Mouse (Mus musculus): ENCODE results near the gene Hyal2. TPM values are rescaled to one million over a fixed set of nuclear protein-coding genes. Genes with fewer than 3 reads are reported as not detected.

The Hyal2 gene
- polyA plus RNA-seq, 1 experiment from 2014 or later: 31.0 TPM

GRCm38 (mm10) chr9:107609433-107609830, 41.7 kb downstream of the Hyal2 start:
- DNase-seq (ENCODE audit: low spot score): no peak

DNA sequence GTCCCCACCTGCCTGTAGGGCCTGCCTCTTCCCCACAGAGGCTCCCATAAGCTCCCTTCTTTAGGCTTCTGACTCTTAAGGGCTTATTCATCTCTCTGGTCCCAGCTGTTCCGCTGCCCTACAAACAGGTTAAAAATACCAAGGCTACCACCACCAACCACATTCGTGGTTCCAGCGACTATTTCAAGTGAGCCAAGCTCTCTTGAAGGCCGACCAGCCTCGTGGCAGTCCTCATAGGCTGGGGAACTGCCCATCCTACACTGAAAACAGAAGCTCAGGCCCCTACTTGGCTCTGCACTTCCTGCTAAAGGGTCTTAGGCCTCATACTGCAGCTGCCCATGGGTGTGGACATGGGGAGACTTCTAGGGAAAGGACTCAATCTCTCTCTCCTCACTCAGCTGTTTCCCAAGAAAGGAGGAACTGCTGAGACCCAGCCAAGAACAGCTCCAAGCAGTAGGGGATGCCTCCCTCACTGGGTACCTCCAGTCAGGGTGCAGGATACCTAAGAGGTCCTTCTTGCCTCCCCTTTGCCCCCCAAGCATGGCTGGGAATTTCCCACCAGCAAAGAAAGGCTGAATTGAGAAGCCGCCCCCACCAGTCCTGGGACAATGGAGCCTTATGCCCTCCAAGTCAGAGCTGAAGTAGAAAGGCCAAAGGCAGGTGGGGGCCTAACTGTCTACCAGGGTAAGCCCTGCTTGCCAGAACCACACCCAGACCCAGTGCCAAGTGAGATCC, 43.9 kb downstream of the Hyal2 start:
- DNase-seq (ENCODE audit: low spot score): no peak

GRCm38 (mm10) chr9:107612191-107612944, 44.6 kb downstream of the Hyal2 start:
- peak; percentile 94 for DNase-seq (ENCODE audit: low spot score)

- no peak for DNase-seq (ENCODE audit: low spot score)
Measured at GRCm38 (mm10) chr9:107612945-107613569, 45.3 kb downstream of the Hyal2 start.

DNA sequence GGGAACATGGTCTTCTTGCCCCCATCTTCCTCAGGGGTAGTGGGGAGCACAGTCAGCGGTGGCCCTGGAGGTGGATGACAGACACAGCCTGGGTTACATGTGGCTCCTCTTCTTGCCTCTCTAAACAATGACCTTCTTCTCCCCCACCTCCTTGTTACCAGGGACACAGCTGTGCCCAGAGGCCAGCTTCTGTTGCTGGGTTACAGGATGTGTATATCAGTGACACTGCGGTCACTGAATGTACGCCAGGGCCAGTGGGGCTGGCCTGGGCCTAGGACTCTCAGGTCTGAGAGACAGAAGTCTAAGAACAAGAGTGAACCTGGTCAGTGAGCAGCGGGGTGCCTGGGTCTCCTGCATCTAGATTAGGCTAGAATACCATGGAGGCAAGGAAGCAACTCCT, 47.3 kb downstream of the Hyal2 start:
- DNase-seq (ENCODE audit: low spot score): no peak

DNA sequence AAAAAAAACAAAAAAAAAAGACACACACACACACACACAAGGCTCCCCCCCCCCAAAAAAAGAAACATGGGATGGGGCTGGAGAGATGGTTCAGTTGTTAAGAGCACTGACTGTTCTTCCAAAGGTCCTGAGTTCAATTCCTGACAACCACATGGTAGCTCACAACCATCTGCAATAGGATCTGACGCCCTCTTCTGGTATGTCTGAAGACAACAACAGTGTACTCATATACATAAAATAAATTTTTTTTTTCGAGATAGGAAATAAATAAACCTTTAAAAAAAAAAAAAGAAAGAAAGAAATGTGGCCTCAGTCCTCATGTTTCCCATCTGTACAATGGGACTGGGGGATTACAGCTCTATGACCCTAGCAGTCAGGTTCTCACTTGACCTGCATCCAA, 49.7 kb downstream of the Hyal2 start:
- DNase-seq (ENCODE audit: low spot score): no peak

GRCm38 (mm10) chr9:107618098-107618497, 50.4 kb downstream of the Hyal2 start:
- DNase-seq (ENCODE audit: low spot score): no peak

GRCm38 (mm10) chr9:107618778-107619545, 51.2 kb downstream of the Hyal2 start:
- DNase-seq (ENCODE audit: low spot score): no peak

- no peak for DNase-seq (ENCODE audit: low spot score)
Measured at GRCm38 (mm10) chr9:107619546-107619879, 51.8 kb downstream of the Hyal2 start.

DNA sequence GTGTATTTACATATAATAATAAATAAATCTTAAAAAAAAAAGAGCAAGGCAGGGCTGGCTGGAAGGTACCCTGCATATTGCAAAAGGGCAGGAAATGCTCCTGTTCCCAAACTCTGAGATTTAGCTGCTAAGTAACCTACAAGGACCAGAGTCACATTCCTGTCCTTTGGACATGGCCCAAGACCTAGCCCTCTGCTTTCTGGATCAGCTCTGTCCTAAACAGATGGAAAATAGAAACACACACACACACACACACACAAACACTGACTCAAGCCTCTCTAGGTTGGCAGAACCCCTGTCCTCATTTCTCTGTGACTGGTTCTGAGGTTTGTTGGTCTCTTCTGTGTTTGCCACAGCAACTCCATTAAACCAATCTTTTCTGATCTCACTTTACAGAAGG, 53.2 kb downstream of the Hyal2 start:
- DNase-seq (ENCODE audit: low spot score): no peak

Other genes with a start within 250 kb of the Hyal2 start
- 5.7 and 6.2 TPM in 2 replicates for gene Hemk1, start 229.6 kb upstream of the Hyal2 start, polyA plus RNA-seq (2015; fragmentation: Nextera tagmentation; extraction: Ambion mirVana)
- 0.42 and 0.51 TPM in 2 replicates for gene 6430571L13Rik, start 227.3 kb upstream of the Hyal2 start, polyA plus RNA-seq (2015; fragmentation: Nextera tagmentation; extraction: Ambion mirVana)
- 0.31 and 0.35 TPM in 2 replicates for gene Cacna2d2, start 168.3 kb upstream of the Hyal2 start, polyA plus RNA-seq (2015; fragmentation: Nextera tagmentation; extraction: Ambion mirVana)
- 35.0 and 37.1 TPM in 2 replicates for gene Tmem115, start 34.0 kb upstream of the Hyal2 start, polyA plus RNA-seq (2015; fragmentation: Nextera tagmentation; extraction: Ambion mirVana)
- 48.5 and 49.8 TPM in 2 replicates for gene Cyb561d2, start 25.8 kb upstream of the Hyal2 start, polyA plus RNA-seq (2015; fragmentation: Nextera tagmentation; extraction: Ambion mirVana)
- gene Nprl2, start 25.7 kb upstream of the Hyal2 start, polyA plus RNA-seq (2015; fragmentation: Nextera tagmentation; extraction: Ambion mirVana): 47.2 and 48.4 TPM in 2 replicates
- gene Zmynd10, start 20.6 kb upstream of the Hyal2 start, polyA plus RNA-seq (2015; fragmentation: Nextera tagmentation; extraction: Ambion mirVana): 0.89 and 1.5 TPM in 2 replicates
- 52.1 and 56.2 TPM in 2 replicates for gene Rassf1, start 16.4 kb upstream of the Hyal2 start, polyA plus RNA-seq (2015; fragmentation: Nextera tagmentation; extraction: Ambion mirVana)
- gene Tusc2, start 4.7 kb upstream of the Hyal2 start, polyA plus RNA-seq (2015; fragmentation: Nextera tagmentation; extraction: Ambion mirVana): 56.7 and 57.8 TPM in 2 replicates
- gene Hyal1, start 9.0 kb downstream of the Hyal2 start, polyA plus RNA-seq (2015; fragmentation: Nextera tagmentation; extraction: Ambion mirVana): 6.1 and 9.0 TPM in 2 replicates
- gene Naa80, start 10.9 kb downstream of the Hyal2 start, polyA plus RNA-seq (2015; fragmentation: Nextera tagmentation; extraction: Ambion mirVana): 18.4 and 23.1 TPM in 2 replicates
- 0.90 and 1.2 TPM in 2 replicates for gene Hyal3, start 12.9 kb downstream of the Hyal2 start, polyA plus RNA-seq (2015; fragmentation: Nextera tagmentation; extraction: Ambion mirVana)
- 43.6 and 48.7 TPM in 2 replicates for gene Ifrd2, start 19.7 kb downstream of the Hyal2 start, polyA plus RNA-seq (2015; fragmentation: Nextera tagmentation; extraction: Ambion mirVana)
- 1.4 and 1.8 TPM in 2 replicates for gene Sema3b, start 41.3 kb downstream of the Hyal2 start, polyA plus RNA-seq (2015; fragmentation: Nextera tagmentation; extraction: Ambion mirVana)
- gene Gnai2, start 67.4 kb downstream of the Hyal2 start, polyA plus RNA-seq (2015; fragmentation: Nextera tagmentation; extraction: Ambion mirVana): 466 and 479 TPM in 2 replicates
- 0.60 and 1.1 TPM in 2 replicates for gene Slc38a3, start 101.6 kb downstream of the Hyal2 start, polyA plus RNA-seq (2015; fragmentation: Nextera tagmentation; extraction: Ambion mirVana)
- 0.62 and 0.85 TPM in 2 replicates for gene Gnat1, start 111.8 kb downstream of the Hyal2 start, polyA plus RNA-seq (2015; fragmentation: Nextera tagmentation; extraction: Ambion mirVana)
- gene Sema3f, start 142.5 kb downstream of the Hyal2 start, polyA plus RNA-seq (2015; fragmentation: Nextera tagmentation; extraction: Ambion mirVana): 2.2 and 3.2 TPM in 2 replicates
- 162 and 183 TPM in 2 replicates for gene Rbm5, start 203.1 kb downstream of the Hyal2 start, polyA plus RNA-seq (2015; fragmentation: Nextera tagmentation; extraction: Ambion mirVana)

All from thymus, postnatal 0 days (tissue).